Mouse (Mus musculus): ENCODE measurements around the gene Afg1l. TPM values are rescaled to one million over a fixed set of nuclear protein-coding genes. Genes with fewer than 3 reads are reported as not detected.

Gene Afg1l
- polyA plus RNA-seq (2016; fragmentation: Nextera tagmentation; extraction: Ambion mirVana): 5.4 and 7.4 TPM in 2 replicates

- Histone ChIP-seq H3K4me1 (peaks cover 3% of the 10 kb centered on the region; the same call in 1 of the 2 replicates), H3K4me3 (peak within 1 kb of the TSS; percentile 63)
- WGBS: under 1% methylated on average over 29 of the region's 29 CpGs
Measured at GRCm38 (mm10) chr10:42478341-42478720, at the start of gene Afg1l. Gene Afg1l (minus strand): TSS chr10:42478565.

GRCm38 (mm10) chr10:42525682-42526081 is 47.3 kb upstream of the Afg1l start:
- peaks cover 21% of the 10 kb centered on the region; the same call in 1 of the 2 replicates for H3K36me3 ChIP-seq
- no peak for ATAC-seq (ENCODE audit: low FRiP score)
- H3K27me3 ChIP-seq: no peaks in the 10 kb centered on the region
- WGBS: 97% methylated on average over 3 of the region's 3 CpGs
- no peak overlapping the region for H3K4me3 ChIP-seq
- no peaks in the 10 kb centered on the region for H3K4me1 ChIP-seq
- H3K9me3 ChIP-seq (replicated peaks): no peaks in the 10 kb centered on the region
- no peak overlapping the region for H3K27ac ChIP-seq
- H3K4me2 ChIP-seq (replicated peaks): no peak overlapping the region
- H3K9ac ChIP-seq: no peak overlapping the region

More at GRCm38 (mm10) chr10:42478341-42478720, at the start of gene Afg1l:
- no peaks in the 10 kb centered on the region for H3K27me3 ChIP-seq
- peak within 1 kb of the TSS; percentile 88 for H3K27ac ChIP-seq
- no peaks in the 10 kb centered on the region for H3K9me3 ChIP-seq (replicated peaks)
- ATAC-seq (ENCODE audit: low FRiP score): peak; percentile 95
- H3K9ac ChIP-seq: peak within 1 kb of the TSS; percentile 76
- peak within 1 kb of the TSS; percentile 64 for H3K4me2 ChIP-seq (replicated peaks)
- no peaks in the 10 kb centered on the region for H3K36me3 ChIP-seq

GRCm38 (mm10) chr10:42523556-42524162 is 45.3 kb upstream of the Afg1l start:
- Histone ChIP-seq H3K4me3 (no peak overlapping the region), H3K4me2 (replicated peaks) (no peak overlapping the region), H3K27ac (no peak overlapping the region; the same call in 1 of the 2 replicates), H3K27me3 (no peaks in the 10 kb centered on the region), H3K9me3 (replicated peaks) (no peaks in the 10 kb centered on the region), H3K9ac (no peak overlapping the region), H3K36me3 (peaks cover 9% of the 10 kb centered on the region; the same call in 1 of the 2 replicates), H3K4me1 (no peaks in the 10 kb centered on the region)
- ATAC-seq (ENCODE audit: low FRiP score): no peak
- WGBS: 69% methylated on average over 11 of the region's 11 CpGs

GRCm38 (mm10) chr10:42522912-42523311 is 44.5 kb upstream of the Afg1l start:
- WGBS: 45% methylated on average over 2 of the region's 2 CpGs
- Histone ChIP-seq H3K9ac (no peak overlapping the region), H3K27me3 (no peaks in the 10 kb centered on the region), H3K4me2 (replicated peaks) (no peak overlapping the region), H3K4me3 (no peak overlapping the region), H3K27ac (no peak overlapping the region), H3K9me3 (replicated peaks) (no peaks in the 10 kb centered on the region), H3K36me3 (0 out of 2 replicates have a peak, but pooled peaks cover 6% of the 10 kb centered on the region), H3K4me1 (no peaks in the 10 kb centered on the region)
- ATAC-seq (ENCODE audit: low FRiP score): no peak

GRCm38 (mm10) chr10:42521315-42521981 is 43.1 kb upstream of the Afg1l start:
- H3K27me3 ChIP-seq: no peaks in the 10 kb centered on the region
- ATAC-seq (ENCODE audit: low FRiP score): no peak
- H3K4me3 ChIP-seq: no peak overlapping the region
- no peaks in the 10 kb centered on the region for H3K36me3 ChIP-seq
- H3K9ac ChIP-seq: no peak overlapping the region
- 75% methylated on average over 5 of the region's 5 CpGs for WGBS
- H3K4me2 ChIP-seq (replicated peaks): no peak overlapping the region
- no peak overlapping the region for H3K27ac ChIP-seq
- H3K4me1 ChIP-seq: no peaks in the 10 kb centered on the region
- no peaks in the 10 kb centered on the region for H3K9me3 ChIP-seq (replicated peaks)

GRCm38 (mm10) chr10:42518363-42518762 is 40.0 kb upstream of the Afg1l start:
- Histone ChIP-seq H3K4me1 (no peaks in the 10 kb centered on the region), H3K36me3 (no peaks in the 10 kb centered on the region), H3K4me3 (no peak overlapping the region), H3K27me3 (no peaks in the 10 kb centered on the region), H3K9me3 (replicated peaks) (no peaks in the 10 kb centered on the region), H3K4me2 (replicated peaks) (no peak overlapping the region), H3K9ac (no peak overlapping the region), H3K27ac (no peak overlapping the region)
- 90% methylated on average over 8 of the region's 8 CpGs for WGBS
- no peak for ATAC-seq (ENCODE audit: low FRiP score)

GRCm38 (mm10) chr10:42514125-42514524 is 35.8 kb upstream of the Afg1l start:
- Histone ChIP-seq H3K4me2 (replicated peaks) (no peak overlapping the region), H3K4me1 (no peaks in the 10 kb centered on the region), H3K27me3 (no peaks in the 10 kb centered on the region), H3K9ac (no peak overlapping the region), H3K9me3 (replicated peaks) (no peaks in the 10 kb centered on the region), H3K4me3 (no peak overlapping the region), H3K36me3 (no peaks in the 10 kb centered on the region), H3K27ac (no peak overlapping the region)
- ATAC-seq (ENCODE audit: low FRiP score): no peak

GRCm38 (mm10) chr10:42511184-42512135 is 33.1 kb upstream of the Afg1l start:
- Histone ChIP-seq H3K4me2 (replicated peaks) (no peak overlapping the region), H3K27ac (no peak overlapping the region), H3K36me3 (no peaks in the 10 kb centered on the region), H3K4me1 (no peaks in the 10 kb centered on the region), H3K9ac (no peak overlapping the region), H3K27me3 (no peaks in the 10 kb centered on the region), H3K9me3 (replicated peaks) (no peaks in the 10 kb centered on the region), H3K4me3 (no peak overlapping the region)
- no peak for ATAC-seq (ENCODE audit: low FRiP score)
- 92% methylated on average over 6 of the region's 6 CpGs for WGBS

- H3K4me3 ChIP-seq: no peak overlapping the region
- no peaks in the 10 kb centered on the region for H3K4me1 ChIP-seq
- H3K36me3 ChIP-seq: no peaks in the 10 kb centered on the region
- no peak overlapping the region for H3K27ac ChIP-seq
- WGBS: 85% methylated on average over 6 of the region's 6 CpGs
- no peaks in the 10 kb centered on the region for H3K9me3 ChIP-seq (replicated peaks)
- H3K4me2 ChIP-seq (replicated peaks): no peak overlapping the region
- no peak for ATAC-seq (ENCODE audit: low FRiP score)
- H3K9ac ChIP-seq: no peak overlapping the region
- no peaks in the 10 kb centered on the region for H3K27me3 ChIP-seq
Measured at GRCm38 (mm10) chr10:42510141-42510540, 31.8 kb upstream of the Afg1l start.

GRCm38 (mm10) chr10:42504096-42504710 is 25.8 kb upstream of the Afg1l start:
- no peaks in the 10 kb centered on the region for H3K27me3 ChIP-seq
- H3K9me3 ChIP-seq (replicated peaks): no peaks in the 10 kb centered on the region
- no peak overlapping the region for H3K27ac ChIP-seq
- H3K36me3 ChIP-seq: no peaks in the 10 kb centered on the region
- no peak overlapping the region for H3K9ac ChIP-seq
- H3K4me3 ChIP-seq: no peak overlapping the region
- H3K4me1 ChIP-seq: peaks cover 2% of the 10 kb centered on the region; the same call in 1 of the 2 replicates
- ATAC-seq (ENCODE audit: low FRiP score): no peak
- 90% methylated on average over 10 of the region's 10 CpGs for WGBS
- no peak overlapping the region for H3K4me2 ChIP-seq (replicated peaks)

- Histone ChIP-seq H3K4me1 (peaks cover 2% of the 10 kb centered on the region; the same call in 1 of the 2 replicates), H3K27me3 (no peaks in the 10 kb centered on the region), H3K9ac (peak overlapping the region; percentile 95), H3K27ac (peak overlapping the region; percentile 97), H3K4me3 (peak overlapping the region; percentile 88), H3K9me3 (replicated peaks) (no peaks in the 10 kb centered on the region), H3K36me3 (no peaks in the 10 kb centered on the region), H3K4me2 (replicated peaks) (peak overlapping the region; percentile 64)
- WGBS: under 1% methylated on average over 54 of the region's 55 CpGs
- ATAC-seq (ENCODE audit: low FRiP score): peak; percentile 61
Measured at GRCm38 (mm10) chr10:42502349-42503111, 24.2 kb upstream of the Afg1l start.
